Mouse (Mus musculus): ENCODE measurements around the gene Adipoq. TPM values are rescaled to one million over a fixed set of nuclear protein-coding genes. Genes with fewer than 3 reads are reported as not detected.

Adipoq gene
- polyA plus RNA-seq (2012; rRNA removed; ENCODE audit: low replicate concordance) = 1,213 and 4,906 TPM in 2 replicates

DNA sequence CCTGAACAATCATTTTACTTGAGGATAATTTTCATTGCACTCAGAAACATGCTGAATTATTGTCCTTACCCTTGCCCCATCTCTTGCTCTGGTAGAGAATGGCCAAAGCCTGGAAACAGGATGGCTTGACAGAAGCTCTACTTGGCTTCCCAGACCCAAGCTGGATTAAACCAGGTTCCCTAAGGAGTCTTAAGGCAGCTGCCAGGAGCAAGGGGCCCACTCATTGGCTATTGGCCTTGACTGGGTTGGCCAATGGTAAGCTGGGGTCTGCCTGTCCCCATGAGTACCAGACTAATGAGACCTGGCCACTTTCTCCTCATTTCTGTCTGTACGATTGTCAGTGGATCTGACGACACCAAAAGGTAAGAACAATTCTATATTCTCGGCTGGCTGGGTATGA, at the start of gene Adipoq:
Gene Adipoq, plus strand, starts transcription at position 257 of the 400 bp plus-strand sequence.

DNA sequence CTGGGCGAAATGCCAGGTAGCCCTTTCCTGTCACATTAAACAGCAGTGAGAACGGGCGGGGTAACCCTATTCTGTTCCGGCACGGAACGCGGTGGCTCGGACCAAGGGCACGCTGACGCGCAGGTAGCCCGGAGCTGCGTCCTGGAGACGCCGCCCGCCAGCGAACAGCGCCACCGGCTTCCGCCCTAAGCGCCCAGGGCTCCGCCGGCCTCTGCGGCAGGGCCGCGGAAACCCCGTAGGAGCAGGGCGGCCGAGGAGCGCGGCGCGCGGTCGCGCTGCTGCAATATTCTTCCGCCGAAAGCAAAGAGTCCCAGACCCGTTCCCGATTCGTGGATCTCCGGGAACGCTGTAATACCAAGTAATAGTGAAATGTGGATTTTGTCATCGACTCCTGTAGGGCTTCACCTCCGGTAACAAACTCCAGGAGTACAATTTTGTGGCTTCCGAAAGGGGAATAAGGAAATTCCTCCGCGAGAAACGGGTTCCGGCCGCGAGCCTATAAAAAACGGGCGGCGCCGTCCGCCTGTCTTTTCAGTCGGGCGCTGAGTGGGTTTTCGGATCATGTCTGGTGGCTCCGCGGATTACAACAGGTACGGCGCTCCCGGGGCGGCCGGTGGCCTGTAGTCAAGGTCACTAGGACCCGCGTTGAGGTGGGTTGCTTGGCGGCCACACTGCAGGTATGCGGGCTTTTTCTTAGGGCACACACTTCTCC, 38.9 kb upstream of the Adipoq start, which contains the start of gene Eif4a2:
Gene Eif4a2, plus strand, starts transcription at position 214 of the 712 bp plus-strand sequence.

DNA sequence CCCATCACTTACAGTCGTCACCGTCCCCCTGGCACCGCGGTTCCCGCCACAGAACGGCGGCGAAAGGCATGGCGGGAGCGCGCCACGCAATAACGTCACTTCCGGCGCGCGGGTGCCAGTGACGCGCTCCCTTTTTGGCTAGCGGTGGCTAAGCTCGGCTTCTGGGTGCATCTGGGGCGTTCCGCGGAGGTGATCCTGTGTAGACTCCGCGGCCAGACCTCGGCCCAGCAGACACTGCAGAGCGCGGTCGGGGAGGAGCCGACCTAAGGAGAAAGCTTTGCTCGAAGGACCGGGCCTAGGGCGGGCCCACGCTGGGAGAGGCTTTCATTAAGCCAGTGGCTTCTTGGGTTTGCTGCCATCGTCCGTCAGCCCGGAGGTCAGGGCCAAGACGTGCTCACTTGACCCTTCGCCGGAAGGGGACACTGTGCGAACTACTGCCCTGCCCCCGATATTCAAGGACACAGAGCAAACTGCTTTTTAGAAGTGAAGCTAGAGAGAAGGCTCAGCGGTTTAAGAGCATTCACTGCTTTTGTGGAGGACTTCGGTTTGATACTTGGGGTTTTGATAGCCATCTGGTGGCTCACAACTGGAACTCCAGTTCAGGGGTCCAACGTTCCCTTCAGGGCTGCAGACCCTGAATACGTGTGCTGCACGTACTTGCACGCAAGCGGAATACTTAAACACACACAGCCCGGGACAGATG, 18.5 kb upstream of the Adipoq start, which contains the start of gene Rfc4:
Gene Rfc4, minus strand, starts transcription at position 65 of the 703 bp plus-strand sequence.

Other genes with a start within 250 kb of the Adipoq start
- gene Fetub, start 228.2 kb upstream of the Adipoq start, polyA plus RNA-seq (2012; rRNA removed; ENCODE audit: low replicate concordance) = 0.32 TPM in 2 replicates
- gene Hrg, start 195.5 kb upstream of the Adipoq start, polyA plus RNA-seq (2012; rRNA removed; ENCODE audit: low replicate concordance) = 0.22 TPM in 1 of 2 replicates, not detected in the other
- gene Kng2, start 117.1 kb upstream of the Adipoq start, polyA plus RNA-seq (2012; rRNA removed; ENCODE audit: low replicate concordance) = 2.1 and 9.5 TPM in 2 replicates
- 0.23 and 0.27 TPM in 2 replicates for gene Kng1, start 88.7 kb upstream of the Adipoq start, polyA plus RNA-seq (2012; rRNA removed; ENCODE audit: low replicate concordance)
- 156 and 191 TPM in 2 replicates for gene Eif4a2, start 39.1 kb upstream of the Adipoq start, polyA plus RNA-seq (2012; rRNA removed; ENCODE audit: low replicate concordance)
- gene Rfc4, start 18.8 kb upstream of the Adipoq start, polyA plus RNA-seq (2012; rRNA removed; ENCODE audit: low replicate concordance) = 0.60 and 0.67 TPM in 2 replicates
- gene St6gal1, start 78.2 kb downstream of the Adipoq start, polyA plus RNA-seq (2012; rRNA removed; ENCODE audit: low replicate concordance) = 9.1 and 21.5 TPM in 2 replicates